Mouse (Mus musculus) CH12.LX (cell line): ENCODE measurements around the gene Ltb.

ENCODE experiments used
- CHD2 ChIP-seq: IDR thresholded peaks from 2 replicates; pipeline ENCODE4 v1.6.1; 2011; ENCODE audit warnings: low read length, improper control_type of control experiment
- CTCF ChIP-seq, 2 experiments: IDR thresholded peaks in 1 of 2; conservative IDR thresholded peaks in 1 of 2; 2 replicates each; pipeline ENCODE4 v1.5.1; 2011 to 2012; ENCODE audit warnings: low read depth in 2 of 2, low read length in 2 of 2, improper control_type of control experiment in 1 of 2, inconsistent platforms in 1 of 2, mild to moderate bottlenecking in 1 of 2, moderate library complexity in 1 of 2
- GABPA ChIP-seq: IDR thresholded peaks from 2 replicates; pipeline ENCODE4 v1.6.1; 2012; ENCODE audit warnings: low read depth, low read length, improper control_type of control experiment, inconsistent platforms; ENCODE audit not compliant: insufficient replicate concordance
- JUND ChIP-seq: conservative IDR thresholded peaks from 2 replicates; pipeline ENCODE4 v1.6.1; 2011; ENCODE audit warnings: low read depth, low read length, improper control_type of control experiment
- NRF1 ChIP-seq: IDR thresholded peaks from 2 replicates; pipeline ENCODE4 v1.6.1; 2014; ENCODE audit warnings: low read depth, mild to moderate bottlenecking, inconsistent platforms, low read length, improper control_type of control experiment, moderate library complexity
- POLR2A ChIP-seq: IDR thresholded peaks from 2 replicates; pipeline ENCODE4 v1.6.1; 2011; ENCODE audit warnings: low read depth, mild to moderate bottlenecking, improper control_type of control experiment, low read length
- POLR2AphosphoS2 ChIP-seq: IDR thresholded peaks from 2 replicates; pipeline ENCODE4 v1.6.1; 2011; ENCODE audit warnings: low read depth, low read length, improper control_type of control experiment
- TCF12 ChIP-seq: IDR thresholded peaks from 2 replicates; pipeline ENCODE4 v1.6.1; 2014; ENCODE audit warnings: low read depth, mild to moderate bottlenecking, inconsistent platforms, low read length, improper control_type of control experiment
- USF1 ChIP-seq: IDR thresholded peaks from 2 replicates; pipeline ENCODE4 v1.6.1; 2014; ENCODE audit warnings: low read depth, mild to moderate bottlenecking, inconsistent platforms, low read length, improper control_type of control experiment
- ZMIZ1 ChIP-seq: IDR thresholded peaks from 2 replicates; pipeline ENCODE4 v1.6.1; 2012; ENCODE audit warnings: low read depth, mild to moderate bottlenecking, inconsistent platforms, low read length, improper control_type of control experiment

- TF ChIP-seq CTCF (conservative IDR thresholded peaks at IDR 0.05 in 1 of 2, IDR thresholded peaks at IDR 0.05 in 1 of 2; ENCODE audit: low read depth in 2 of 2, low read length in 2 of 2) (no peak), TCF12 (no peak), USF1 (no peak), CHD2 (peak; percentile 25; the same call in 1 of the 2 replicates), GABPA (no peak), POLR2AphosphoS2 (no peak), POLR2A (no peak), ZMIZ1 (no peak), NRF1 (no peak), JUND (no peak)
These were observed 26.1 kb downstream of the Ltb start, which contains the start of gene Gm16181 for GRCm38 (mm10) chr17:35220156-35220952.
